14 mouse cellular contexts compared by ENCODE assay signal in the genomic region with DNA sequence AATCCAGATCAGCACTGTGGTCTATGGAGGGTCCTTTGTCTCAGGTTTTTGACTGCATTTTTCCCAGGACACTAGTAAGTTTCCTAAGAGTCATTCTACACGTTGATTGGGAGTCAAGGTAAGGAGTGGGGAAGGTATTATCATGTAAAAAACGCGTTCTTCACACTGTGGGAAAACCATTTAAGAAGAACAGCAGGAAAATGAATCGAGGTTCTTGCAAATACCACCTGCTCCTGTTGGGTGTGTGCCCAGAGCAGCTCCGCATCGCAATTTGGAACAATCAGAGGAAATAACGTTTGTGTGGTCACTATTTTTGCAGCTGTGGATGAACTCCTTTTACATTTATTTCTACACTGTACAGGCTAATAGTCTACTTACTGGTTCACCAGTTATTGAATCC.
A peak's percentile ranks its signal among the peaks of the same experiment; 100 is the strongest.
DNase-seq lines count a peak whose midpoint lies in the region; ATAC-seq and TF ChIP-seq lines count a peak whose summit lies in the region.
"Had no signal": no experiment of that assay in that cellular context is flagged by ENCODE, and none has a peak within 500 bp of the region (broad histone marks: within the 10 kb centered on the region; RNA-seq: fewer than 3 reads in every experiment).

No protein-coding gene starts in this region.

- H3K27ac ChIP-seq in forebrain, postnatal 0 days (ENCODE audit: low read depth, low read length): no peak overlapping the region
- no peak overlapping the region for H3K27ac ChIP-seq in forebrain, embryonic 11.5 days (ENCODE audit: low read depth, low read length)
- no peak overlapping the region for H3K27ac ChIP-seq in limb, embryonic 14.5 days (replicated peaks; ENCODE audit: low read depth, low read length)
- no peak overlapping the region for H3K27ac ChIP-seq in limb, embryonic 10.5 days
- H3K27ac ChIP-seq in heart, postnatal 0 days (ENCODE audit: low read depth): peak overlapping the region; percentile 20; the same call in 1 of the 2 replicates
- H3K27ac ChIP-seq: hindbrain, embryonic 10.5 days; intestine, embryonic 15.5 days; limb, embryonic 13.5 days; lung, embryonic 15.5 days; midbrain, embryonic 10.5 days had no signal

- TF ChIP-seq EP300 in heart, postnatal 0 days (IDR thresholded peaks at IDR 0.05; ENCODE audit: low read depth): no peak

- DNase-seq in forebrain, postnatal 0 days: peak; percentile 29
- no peak for DNase-seq in forebrain, embryonic 11.5 days (ENCODE audit: low spot score)
- peak; percentile 52 for DNase-seq in limb, embryonic 14.5 days (ENCODE audit: low spot score)
- no peak for DNase-seq in limb, embryonic 10.5 days (ENCODE audit: low spot score)
- DNase-seq in brain, embryonic 14.5 days (ENCODE audit: low read depth): peak; percentile 71
- peak; percentile 39 for DNase-seq in heart, postnatal 0 days (ENCODE audit: low spot score)
- no peak for DNase-seq in adipocyte (ENCODE audit: low spot score)
- no peak for DNase-seq in yolk sac, embryonic 10.5 days (ENCODE audit: low spot score)
- DNase-seq: cerebellum, adult 8-10 months had no signal

- H3K4me3 ChIP-seq in forebrain, postnatal 0 days (ENCODE audit: low read depth, low read length): no peak overlapping the region
- no peak overlapping the region for H3K4me3 ChIP-seq in forebrain, embryonic 11.5 days (ENCODE audit: low read depth, low read length)
- H3K4me3 ChIP-seq in limb, embryonic 14.5 days (replicated peaks; ENCODE audit: low read length): no peak overlapping the region
- no peak overlapping the region for H3K4me3 ChIP-seq in limb, embryonic 10.5 days
- no peak overlapping the region for H3K4me3 ChIP-seq in heart, postnatal 0 days (ENCODE audit: low read depth, low read length)
- H3K4me3 ChIP-seq: hindbrain, embryonic 10.5 days; intestine, embryonic 15.5 days; limb, embryonic 13.5 days; lung, embryonic 15.5 days; midbrain, embryonic 10.5 days had no signal

- WGBS in forebrain, postnatal 0 days: 27% methylated on average over 7 of the region's 7 CpGs
- 79% methylated on average over 7 of the region's 7 CpGs for WGBS in forebrain, embryonic 11.5 days
- WGBS in limb, embryonic 14.5 days: 44% methylated on average over 7 of the region's 7 CpGs
- 77% methylated on average over 7 of the region's 7 CpGs for WGBS in limb, embryonic 10.5 days
- 49% methylated on average over 7 of the region's 7 CpGs for WGBS in heart, postnatal 0 days

- no peaks in the 10 kb centered on the region for H3K9me3 ChIP-seq in forebrain, postnatal 0 days (ENCODE audit: low read length)
- no peaks in the 10 kb centered on the region for H3K9me3 ChIP-seq in forebrain, embryonic 11.5 days (ENCODE audit: control insufficient read depth, low read length)
- no peaks in the 10 kb centered on the region for H3K9me3 ChIP-seq in limb, embryonic 14.5 days (ENCODE audit: control insufficient read depth, low read length)
- no peaks in the 10 kb centered on the region for H3K9me3 ChIP-seq in limb, embryonic 10.5 days (replicated peaks)
- H3K9me3 ChIP-seq in heart, postnatal 0 days (replicated peaks; ENCODE audit: control insufficient read depth, low read length): no peaks in the 10 kb centered on the region
- H3K9me3 ChIP-seq: hindbrain, embryonic 10.5 days; intestine, embryonic 15.5 days; limb, embryonic 13.5 days; lung, embryonic 15.5 days; midbrain, embryonic 10.5 days had no signal

- H3K4me1 ChIP-seq in forebrain, postnatal 0 days (ENCODE audit: insufficient read depth): no peaks in the 10 kb centered on the region
- no peaks in the 10 kb centered on the region for H3K4me1 ChIP-seq in forebrain, embryonic 11.5 days (replicated peaks; ENCODE audit: control insufficient read depth, insufficient read depth, low read length)
- H3K4me1 ChIP-seq in limb, embryonic 14.5 days (ENCODE audit: control insufficient read depth, insufficient read depth, low read length): peaks cover 11% of the 10 kb centered on the region; the same call in 1 of the 2 replicates
- H3K4me1 ChIP-seq in limb, embryonic 10.5 days: peaks cover 7% of the 10 kb centered on the region
- peaks cover 11% of the 10 kb centered on the region; the same call in 1 of the 2 replicates for H3K4me1 ChIP-seq in heart, postnatal 0 days (ENCODE audit: control insufficient read depth, insufficient read depth)

- no peak overlapping the region for H3K4me2 ChIP-seq in forebrain, postnatal 0 days (ENCODE audit: low read depth)
- H3K4me2 ChIP-seq in forebrain, embryonic 11.5 days (ENCODE audit: low read depth, low read length, severe bottlenecking): no peak overlapping the region
- no peak overlapping the region for H3K4me2 ChIP-seq in limb, embryonic 14.5 days (replicated peaks; ENCODE audit: low read depth, low read length, severe bottlenecking)
- no peak overlapping the region for H3K4me2 ChIP-seq in heart, postnatal 0 days (ENCODE audit: low read depth, low read length)
- H3K4me2 ChIP-seq: intestine, embryonic 15.5 days; limb, embryonic 13.5 days; lung, embryonic 15.5 days had no signal

- TF ChIP-seq CTCF in forebrain, postnatal 0 days (IDR thresholded peaks at IDR 0.05; ENCODE audit: low read depth): no peak
- TF ChIP-seq CTCF in brain, embryonic 14.5 days (IDR thresholded peaks at IDR 0.05; ENCODE audit: borderline replicate concordance, extremely low read depth, insufficient read depth, insufficient read length): no peak
- no peak for TF ChIP-seq CTCF in heart, postnatal 0 days (IDR thresholded peaks at IDR 0.05; ENCODE audit: low read depth)

- H3K9ac ChIP-seq in forebrain, postnatal 0 days: no peak overlapping the region
- no peak overlapping the region for H3K9ac ChIP-seq in forebrain, embryonic 11.5 days (ENCODE audit: low read length)
- no peak overlapping the region for H3K9ac ChIP-seq in limb, embryonic 14.5 days (ENCODE audit: low read depth, low read length, severe bottlenecking)
- H3K9ac ChIP-seq in heart, postnatal 0 days (replicated peaks; ENCODE audit: low read depth, low read length): no peak overlapping the region
- H3K9ac ChIP-seq: intestine, embryonic 15.5 days; limb, embryonic 13.5 days; lung, embryonic 15.5 days had no signal

- ATAC-seq in forebrain, postnatal 0 days: no peak
- no peak for ATAC-seq in forebrain, embryonic 11.5 days (replicated peaks; ENCODE audit: low FRiP score)
- ATAC-seq in limb, embryonic 14.5 days (ENCODE audit: low FRiP score, low read depth): no peak
- ATAC-seq in heart, postnatal 0 days (ENCODE audit: insufficient read depth, low read depth): no peak
- ATAC-seq: intestine, embryonic 15.5 days had no signal

- no peak for TF ChIP-seq POLR2A in limb, embryonic 14.5 days (IDR thresholded peaks at IDR 0.05; ENCODE audit: borderline replicate concordance, extremely low read depth, insufficient read depth, insufficient read length)
- TF ChIP-seq POLR2A in brain, embryonic 14.5 days (IDR thresholded peaks at IDR 0.05; ENCODE audit: borderline replicate concordance, extremely low read depth, insufficient read depth, insufficient read length, poor library complexity, severe bottlenecking): no peak

- H3K27me3 ChIP-seq in forebrain, postnatal 0 days (ENCODE audit: insufficient read depth, low read length): no peaks in the 10 kb centered on the region
- H3K27me3 ChIP-seq in forebrain, embryonic 11.5 days (ENCODE audit: control insufficient read depth, insufficient read depth, low read length): no peaks in the 10 kb centered on the region
- no peaks in the 10 kb centered on the region for H3K27me3 ChIP-seq in limb, embryonic 14.5 days (ENCODE audit: control insufficient read depth, insufficient read depth, low read length)
- no peaks in the 10 kb centered on the region for H3K27me3 ChIP-seq in limb, embryonic 10.5 days (ENCODE audit: low read depth, poor library complexity, severe bottlenecking)
- no peaks in the 10 kb centered on the region for H3K27me3 ChIP-seq in heart, postnatal 0 days (ENCODE audit: control insufficient read depth, insufficient read depth, low read length)
- H3K27me3 ChIP-seq: intestine, embryonic 15.5 days; limb, embryonic 13.5 days; lung, embryonic 15.5 days had no signal

- no peaks in the 10 kb centered on the region for H3K36me3 ChIP-seq in forebrain, postnatal 0 days (ENCODE audit: insufficient read depth)
- H3K36me3 ChIP-seq in forebrain, embryonic 11.5 days (ENCODE audit: control insufficient read depth, insufficient read depth, low read length): no peaks in the 10 kb centered on the region
- H3K36me3 ChIP-seq in limb, embryonic 14.5 days (ENCODE audit: control insufficient read depth, insufficient read depth, low read length): no peaks in the 10 kb centered on the region
- no peaks in the 10 kb centered on the region for H3K36me3 ChIP-seq in limb, embryonic 10.5 days
- no peaks in the 10 kb centered on the region for H3K36me3 ChIP-seq in heart, postnatal 0 days (replicated peaks; ENCODE audit: control insufficient read depth, insufficient read depth, low read length)
- H3K36me3 ChIP-seq: hindbrain, embryonic 10.5 days; intestine, embryonic 15.5 days; limb, embryonic 13.5 days; lung, embryonic 15.5 days; midbrain, embryonic 10.5 days had no signal

Comparison
In these comparisons a context has a peak if more than half of its experiments do, and no peak if none do; other contexts are left out.
1. DNase-seq: peak in forebrain, postnatal 0 days (single experiment), limb, embryonic 14.5 days (single experiment), brain, embryonic 14.5 days (single experiment) and heart, postnatal 0 days (single experiment); none in forebrain, embryonic 11.5 days (single experiment), limb, embryonic 10.5 days (single experiment), adipocyte (single experiment) and yolk sac, embryonic 10.5 days (single experiment).